Mouse (Mus musculus): ENCODE measurements around the gene Fam155a.

DNA sequence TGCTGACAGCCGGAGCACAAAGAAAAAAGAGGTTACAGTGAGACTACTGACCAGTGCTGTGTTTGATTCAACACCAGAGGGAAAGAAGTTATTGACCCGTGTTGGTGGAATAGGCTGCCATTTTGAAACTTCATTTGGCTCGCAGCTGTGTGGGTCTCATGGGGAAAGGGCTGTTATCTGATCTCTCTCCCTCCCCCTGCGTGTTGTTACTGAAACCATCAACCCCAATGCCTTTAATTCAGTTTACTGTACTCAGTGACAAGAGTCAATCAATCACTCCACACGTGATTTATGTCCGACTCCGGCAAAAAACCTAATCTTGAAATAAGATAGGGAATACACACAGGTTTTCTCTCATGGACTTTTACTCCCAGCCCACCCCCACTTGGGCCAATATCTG, 611.6 kb downstream of the Fam155a start:
- TF ChIP-seq POLR2A (IDR thresholded peaks at IDR 0.05; ENCODE audit: low read depth, low read length) (no peak), CTCF (IDR thresholded peaks at IDR 0.05; ENCODE audit: borderline replicate concordance, insufficient read depth, low read length) (no peak)

Measured in embryonic fibroblast, embryonic 13.5 days (primary cell).